Mouse (Mus musculus): ENCODE data around the gene Prr5. TPM values are rescaled to one million over a fixed set of nuclear protein-coding genes. Genes with fewer than 3 reads are reported as not detected.

The Prr5 gene
- polyA plus RNA-seq, 1 experiment, result 8.1 TPM

GRCm38 (mm10) chr15:84729685-84730084 is 60.3 kb downstream of the Prr5 start:
- Histone ChIP-seq H3K4me3 (no peak overlapping the region), H3ac (ENCODE audit: control insufficient read depth, insufficient read length) (no peak overlapping the region), H3K27me3 (ENCODE audit: control insufficient read depth, insufficient read depth, insufficient read length) (no peaks in the 10 kb centered on the region), H3K36me3 (ENCODE audit: control insufficient read depth, insufficient read depth) (no peaks in the 10 kb centered on the region), H3K4me2 (ENCODE audit: low read depth) (no peak overlapping the region), H3K79me2 (ENCODE audit: control insufficient read depth, insufficient read depth) (no peaks in the 10 kb centered on the region)
- TF ChIP-seq MAX (IDR thresholded peaks at IDR 0.05; ENCODE audit: low read depth), result no peak
- no peak for TF ChIP-seq MYOG (IDR thresholded peaks at IDR 0.05; ENCODE audit: control insufficient read depth in 1 of 3, insufficient read depth in 1 of 3, insufficient read length in 2 of 3, low read depth in 2 of 3)

- no peak overlapping the region for H3K4me2 ChIP-seq (ENCODE audit: low read depth)
- no peak overlapping the region for H3K4me3 ChIP-seq
- H3K27me3 ChIP-seq (ENCODE audit: control insufficient read depth, insufficient read depth, insufficient read length), result no peaks in the 10 kb centered on the region
- TF ChIP-seq POLR2A (IDR thresholded peaks at IDR 0.05; ENCODE audit: insufficient read length, low read depth) (no peak), E2F4 (IDR thresholded peaks at IDR 0.05; ENCODE audit: insufficient read depth) (no peak), REST (IDR thresholded peaks at IDR 0.05; ENCODE audit: insufficient read depth, insufficient read length) (no peak), MAX (IDR thresholded peaks at IDR 0.05; ENCODE audit: low read depth) (no peak), MYOD1 (IDR thresholded peaks at IDR 0.05; ENCODE audit: control insufficient read depth in 1 of 3, insufficient read length in 2 of 3, low read depth in 2 of 3) (no peak), TCF3 (IDR thresholded peaks at IDR 0.05; ENCODE audit: insufficient read length, low read depth) (no peak), SRF (IDR thresholded peaks at IDR 0.05; ENCODE audit: control insufficient read depth, insufficient read length, low read depth) (no peak), USF1 (IDR thresholded peaks at IDR 0.05; ENCODE audit: low read depth) (no peak), POLR2AphosphoS2 (IDR thresholded peaks at IDR 0.05; ENCODE audit: insufficient read length, low read depth) (no peak), MYOG (IDR thresholded peaks at IDR 0.05; ENCODE audit: control insufficient read depth in 1 of 3, insufficient read depth in 1 of 3, insufficient read length in 2 of 3, low read depth in 2 of 3) (no peak), CEBPB (IDR thresholded peaks at IDR 0.05; ENCODE audit: insufficient read depth, poor library complexity, severe bottlenecking) (no peak), TCF12 (IDR thresholded peaks at IDR 0.05; ENCODE audit: insufficient read depth, poor library complexity, severe bottlenecking) (no peak)
- H3K36me3 ChIP-seq (ENCODE audit: control insufficient read depth, insufficient read depth), result no peaks in the 10 kb centered on the region
- no peak overlapping the region for H3ac ChIP-seq (ENCODE audit: control insufficient read depth, insufficient read length)
- H3K79me2 ChIP-seq (ENCODE audit: control insufficient read depth, insufficient read depth), result no peaks in the 10 kb centered on the region
Observed at GRCm38 (mm10) chr15:84730893-84731292, 61.5 kb downstream of the Prr5 start.

GRCm38 (mm10) chr15:84731676-84732424 is 62.4 kb downstream of the Prr5 start:
- no peaks in the 10 kb centered on the region for H3K79me2 ChIP-seq (ENCODE audit: control insufficient read depth, insufficient read depth)
- no peak for TF ChIP-seq TCF3 (IDR thresholded peaks at IDR 0.05; ENCODE audit: insufficient read length, low read depth)
- no peak for TF ChIP-seq CEBPB (IDR thresholded peaks at IDR 0.05; ENCODE audit: insufficient read depth, poor library complexity, severe bottlenecking)
- TF ChIP-seq MAX (IDR thresholded peaks at IDR 0.05; ENCODE audit: low read depth), result no peak
- no peak for TF ChIP-seq E2F4 (IDR thresholded peaks at IDR 0.05; ENCODE audit: insufficient read depth)
- TF ChIP-seq USF1 (IDR thresholded peaks at IDR 0.05; ENCODE audit: low read depth), result no peak
- no peak for TF ChIP-seq POLR2A (IDR thresholded peaks at IDR 0.05; ENCODE audit: insufficient read length, low read depth)
- no peak for TF ChIP-seq SRF (IDR thresholded peaks at IDR 0.05; ENCODE audit: control insufficient read depth, insufficient read length, low read depth)
- TF ChIP-seq POLR2AphosphoS2 (IDR thresholded peaks at IDR 0.05; ENCODE audit: insufficient read length, low read depth), result no peak
- TF ChIP-seq MYOD1 (IDR thresholded peaks at IDR 0.05; ENCODE audit: control insufficient read depth in 1 of 3, insufficient read length in 2 of 3, low read depth in 2 of 3), result no peak
- TF ChIP-seq MYOG (IDR thresholded peaks at IDR 0.05; ENCODE audit: control insufficient read depth in 1 of 3, insufficient read depth in 1 of 3, insufficient read length in 2 of 3, low read depth in 2 of 3), result no peak
- no peak for TF ChIP-seq TCF12 (IDR thresholded peaks at IDR 0.05; ENCODE audit: insufficient read depth, poor library complexity, severe bottlenecking)
- TF ChIP-seq REST (IDR thresholded peaks at IDR 0.05; ENCODE audit: insufficient read depth, insufficient read length), result no peak
- no peak overlapping the region for H3ac ChIP-seq (ENCODE audit: control insufficient read depth, insufficient read length)
- no peaks in the 10 kb centered on the region for H3K36me3 ChIP-seq (ENCODE audit: control insufficient read depth, insufficient read depth)
- H3K4me2 ChIP-seq (ENCODE audit: low read depth), result no peak overlapping the region
- H3K27me3 ChIP-seq (ENCODE audit: control insufficient read depth, insufficient read depth, insufficient read length), result no peaks in the 10 kb centered on the region
- H3K4me3 ChIP-seq, result no peak overlapping the region

- no peaks in the 10 kb centered on the region for H3K27me3 ChIP-seq (ENCODE audit: control insufficient read depth, insufficient read depth, insufficient read length)
- H3K4me2 ChIP-seq (ENCODE audit: low read depth), result no peak overlapping the region
- H3ac ChIP-seq (ENCODE audit: control insufficient read depth, insufficient read length), result no peak overlapping the region
- no peaks in the 10 kb centered on the region for H3K79me2 ChIP-seq (ENCODE audit: control insufficient read depth, insufficient read depth)
- TF ChIP-seq POLR2A (IDR thresholded peaks at IDR 0.05; ENCODE audit: insufficient read length, low read depth), result no peak
- TF ChIP-seq MAX (IDR thresholded peaks at IDR 0.05; ENCODE audit: low read depth), result no peak
- no peak for TF ChIP-seq MYOD1 (IDR thresholded peaks at IDR 0.05; ENCODE audit: control insufficient read depth in 1 of 3, insufficient read length in 2 of 3, low read depth in 2 of 3)
- no peak for TF ChIP-seq TCF12 (IDR thresholded peaks at IDR 0.05; ENCODE audit: insufficient read depth, poor library complexity, severe bottlenecking)
- no peak for TF ChIP-seq USF1 (IDR thresholded peaks at IDR 0.05; ENCODE audit: low read depth)
- TF ChIP-seq SRF (IDR thresholded peaks at IDR 0.05; ENCODE audit: control insufficient read depth, insufficient read length, low read depth), result no peak
- TF ChIP-seq CEBPB (IDR thresholded peaks at IDR 0.05; ENCODE audit: insufficient read depth, poor library complexity, severe bottlenecking), result no peak
- no peak for TF ChIP-seq MYOG (IDR thresholded peaks at IDR 0.05; ENCODE audit: control insufficient read depth in 1 of 3, insufficient read depth in 1 of 3, insufficient read length in 2 of 3, low read depth in 2 of 3)
- no peak for TF ChIP-seq POLR2AphosphoS2 (IDR thresholded peaks at IDR 0.05; ENCODE audit: insufficient read length, low read depth)
- no peak for TF ChIP-seq E2F4 (IDR thresholded peaks at IDR 0.05; ENCODE audit: insufficient read depth)
- no peak for TF ChIP-seq REST (IDR thresholded peaks at IDR 0.05; ENCODE audit: insufficient read depth, insufficient read length)
- no peak for TF ChIP-seq TCF3 (IDR thresholded peaks at IDR 0.05; ENCODE audit: insufficient read length, low read depth)
- no peaks in the 10 kb centered on the region for H3K36me3 ChIP-seq (ENCODE audit: control insufficient read depth, insufficient read depth)
- H3K4me3 ChIP-seq, result no peak overlapping the region
Observed at GRCm38 (mm10) chr15:84732425-84732749, 63.0 kb downstream of the Prr5 start.
